Mouse (Mus musculus): ENCODE measurements around the gene Arl5c. TPM values are rescaled to one million over a fixed set of nuclear protein-coding genes. Genes with fewer than 3 reads are reported as not detected.

Arl5c gene
- polyA plus RNA-seq, 1 experiment from 2014 or later, result 9.9 TPM

DNA sequence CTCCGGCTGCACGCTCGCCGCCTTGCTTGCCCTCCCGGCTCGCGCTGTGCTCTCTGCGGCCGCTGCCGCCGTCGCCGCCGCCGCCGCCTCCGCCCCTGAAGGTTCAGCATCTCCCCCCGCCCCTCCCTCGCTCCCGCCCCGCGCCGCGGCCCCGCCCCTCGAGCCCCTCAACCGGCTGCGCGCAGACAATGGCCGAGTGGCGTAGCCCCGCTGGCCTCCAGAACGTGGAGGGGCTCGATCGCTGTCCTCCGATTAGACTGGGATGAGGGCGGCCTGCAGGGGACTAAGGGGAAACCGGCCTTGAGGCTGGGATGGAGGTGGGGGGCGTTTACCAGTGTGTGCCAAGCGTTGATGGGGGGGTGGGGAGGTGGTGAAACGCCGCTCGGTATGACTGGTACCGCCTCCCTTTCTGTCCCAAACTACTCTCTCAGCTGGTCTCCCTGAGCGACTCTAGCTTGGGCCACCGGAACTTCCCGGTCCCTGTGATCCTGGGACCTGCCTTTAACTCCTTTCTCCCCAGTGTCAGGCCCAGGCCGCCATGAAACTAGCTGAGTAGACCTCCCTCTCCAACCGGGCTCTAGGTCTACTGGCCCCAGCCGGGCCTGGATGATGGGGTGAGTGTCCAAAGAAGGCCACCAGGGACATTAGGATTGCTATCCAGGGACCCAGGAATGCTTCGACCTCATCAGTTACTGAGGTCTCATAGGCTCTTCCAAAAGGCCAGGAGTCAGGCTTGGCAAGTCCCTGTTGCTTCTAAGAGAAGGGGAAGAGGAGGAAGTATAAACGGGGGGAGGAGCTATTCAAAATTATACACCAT lies 26.8 kb upstream of the Arl5c start, which contains the start of gene Cacnb1:
TSS of gene Cacnb1 (minus strand) at position 480 of the 817 bp plus-strand sequence.
- H3K9me3 ChIP-seq (ENCODE audit: control insufficient read depth, low read length), result no peaks in the 10 kb centered on the region
- peak; percentile 85 for DNase-seq (ENCODE audit: low spot score)
- peak; percentile 40; the same call in 1 of the 2 replicates for ATAC-seq (ENCODE audit: insufficient number of reproducible peaks, low FRiP score, low TSS enrichment, low read depth)
- H3K36me3 ChIP-seq (ENCODE audit: control insufficient read depth, insufficient read depth, low read length), result no peaks in the 10 kb centered on the region
- H3K4me2 ChIP-seq (ENCODE audit: low read depth, severe bottlenecking), result peak within 1 kb of the TSS; percentile 95
- peaks cover 21% of the 10 kb centered on the region for H3K4me1 ChIP-seq (ENCODE audit: control insufficient read depth, insufficient read depth, low read length)
- peak within 1 kb of the TSS; percentile 84 for H3K4me3 ChIP-seq (ENCODE audit: low read depth, low read length)
- under 1% methylated on average over 39 of the region's 52 CpGs for WGBS
- peak within 1 kb of the TSS; percentile 83 for H3K27ac ChIP-seq (replicated peaks; ENCODE audit: low read depth, low read length)
- no peaks in the 10 kb centered on the region for H3K27me3 ChIP-seq (ENCODE audit: control insufficient read depth, insufficient read depth, low read length)
- H3K9ac ChIP-seq (ENCODE audit: low read length), result peak within 1 kb of the TSS; percentile 83

DNA sequence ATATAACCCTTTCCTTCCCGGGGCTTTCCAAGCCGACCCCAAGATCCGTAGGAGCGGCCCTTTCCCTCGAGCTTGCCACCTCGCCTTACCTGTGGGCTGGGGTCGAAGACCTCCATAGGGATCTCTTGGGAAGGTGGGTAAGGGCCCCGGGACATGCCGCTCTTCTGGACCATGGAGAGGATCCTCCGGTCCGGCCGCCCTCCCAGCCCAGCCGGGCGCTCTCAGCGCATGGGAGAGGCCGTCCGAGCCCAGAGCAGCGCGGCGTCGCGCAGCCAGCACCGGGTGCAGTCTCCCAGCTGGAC lies 26.2 kb upstream of the Arl5c start:
- Histone ChIP-seq H3K27me3 (ENCODE audit: control insufficient read depth, insufficient read depth, low read length) (no peaks in the 10 kb centered on the region), H3K9me3 (ENCODE audit: control insufficient read depth, low read length) (no peaks in the 10 kb centered on the region), H3K27ac (replicated peaks; ENCODE audit: low read depth, low read length) (peak overlapping the region; percentile 83), H3K4me2 (ENCODE audit: low read depth, severe bottlenecking) (peak overlapping the region; percentile 95), H3K36me3 (ENCODE audit: control insufficient read depth, insufficient read depth, low read length) (no peaks in the 10 kb centered on the region; the same call in 1 of the 2 replicates), H3K9ac (ENCODE audit: low read length) (peak overlapping the region; percentile 83), H3K4me3 (ENCODE audit: low read depth, low read length) (peak overlapping the region; percentile 84), H3K4me1 (ENCODE audit: control insufficient read depth, insufficient read depth, low read length) (peaks cover 20% of the 10 kb centered on the region)
- 1% methylated on average over 23 of the region's 23 CpGs for WGBS
- DNase-seq (ENCODE audit: low spot score) (no peak), ATAC-seq (ENCODE audit: insufficient number of reproducible peaks, low FRiP score, low TSS enrichment, low read depth) (peak; percentile 46; the same call in 1 of the 2 replicates)

DNA sequence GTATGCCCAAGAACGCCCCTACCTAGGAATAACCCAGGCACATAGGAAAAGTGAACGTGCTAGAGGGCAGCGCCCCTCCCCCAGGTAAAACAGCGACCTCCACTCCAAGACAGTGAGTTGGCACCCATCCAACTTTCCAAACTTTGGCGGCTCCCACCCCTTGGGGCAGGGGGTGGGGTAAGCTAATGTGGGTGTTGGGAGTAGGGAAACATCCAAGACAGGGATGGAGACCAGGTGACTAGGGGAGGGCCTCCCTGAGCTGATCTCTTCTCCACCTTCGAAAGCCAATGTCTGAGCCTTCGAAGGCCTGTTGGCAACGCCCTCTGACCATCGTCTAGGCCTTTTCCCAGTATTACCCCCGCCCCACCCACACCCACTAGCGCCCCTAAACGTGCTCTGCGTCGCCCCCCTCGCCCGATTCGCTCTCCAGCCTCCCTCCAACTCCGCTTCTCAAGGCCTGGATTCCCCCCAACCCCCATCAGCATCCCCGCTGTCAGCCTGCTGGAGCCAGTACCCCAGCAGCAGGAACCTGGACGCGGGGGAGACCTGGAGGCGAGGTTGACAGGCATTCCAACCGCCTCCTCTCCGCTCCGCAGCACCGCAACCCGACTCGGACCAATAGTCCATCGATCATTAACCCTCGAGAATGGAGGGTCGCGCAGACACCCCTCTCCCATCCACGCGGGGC lies 25.7 kb upstream of the Arl5c start:
- no peaks in the 10 kb centered on the region for H3K27me3 ChIP-seq (ENCODE audit: control insufficient read depth, insufficient read depth, low read length)
- ATAC-seq (ENCODE audit: insufficient number of reproducible peaks, low FRiP score, low TSS enrichment, low read depth) (peak; percentile 4; the same call in 1 of the 2 replicates), DNase-seq (ENCODE audit: low spot score) (peak; percentile 61)
- H3K4me3 ChIP-seq (ENCODE audit: low read depth, low read length), result peak overlapping the region; percentile 84
- peaks cover 20% of the 10 kb centered on the region for H3K4me1 ChIP-seq (ENCODE audit: control insufficient read depth, insufficient read depth, low read length)
- H3K4me2 ChIP-seq (ENCODE audit: low read depth, severe bottlenecking), result peak overlapping the region; percentile 95
- H3K27ac ChIP-seq (replicated peaks; ENCODE audit: low read depth, low read length), result peak overlapping the region; percentile 83; the same call in 1 of the 2 replicates
- peak overlapping the region; percentile 83 for H3K9ac ChIP-seq (ENCODE audit: low read length)
- 4% methylated on average over 34 of the region's 34 CpGs for WGBS
- no peaks in the 10 kb centered on the region; the same call in 1 of the 2 replicates for H3K36me3 ChIP-seq (ENCODE audit: control insufficient read depth, insufficient read depth, low read length)
- H3K9me3 ChIP-seq (ENCODE audit: control insufficient read depth, low read length), result no peaks in the 10 kb centered on the region

DNA sequence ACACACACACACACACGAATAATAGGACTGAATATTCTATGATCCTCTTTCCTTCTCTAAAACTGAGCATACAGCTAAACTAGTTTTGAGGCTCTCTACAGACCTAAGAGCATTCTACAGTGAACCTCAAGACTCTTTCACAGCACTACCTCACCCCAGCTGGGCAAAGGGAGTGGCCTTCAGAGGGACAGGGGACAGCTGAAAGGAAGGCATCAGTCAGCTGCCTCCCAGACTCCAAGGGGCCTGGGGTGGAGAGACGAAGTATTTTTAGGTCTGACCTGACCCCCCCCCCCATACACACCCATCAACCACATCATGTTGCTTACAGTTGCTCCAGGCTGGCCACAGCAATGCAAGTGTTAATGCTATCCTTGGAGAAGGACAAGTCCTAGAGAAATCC lies 25.1 kb upstream of the Arl5c start:
- H3K4me2 ChIP-seq (ENCODE audit: low read depth, severe bottlenecking), result peak overlapping the region; percentile 95
- DNase-seq (ENCODE audit: low spot score) (no peak), ATAC-seq (ENCODE audit: insufficient number of reproducible peaks, low FRiP score, low TSS enrichment, low read depth) (no peak)
- H3K4me3 ChIP-seq (ENCODE audit: low read depth, low read length), result peak overlapping the region; percentile 84
- peaks cover 20% of the 10 kb centered on the region for H3K4me1 ChIP-seq (ENCODE audit: control insufficient read depth, insufficient read depth, low read length)
- no peak overlapping the region; the same call in 1 of the 2 replicates for H3K9ac ChIP-seq (ENCODE audit: low read length)
- no peak overlapping the region for H3K27ac ChIP-seq (replicated peaks; ENCODE audit: low read depth, low read length)
- H3K27me3 ChIP-seq (ENCODE audit: control insufficient read depth, insufficient read depth, low read length), result no peaks in the 10 kb centered on the region
- no peaks in the 10 kb centered on the region; the same call in 1 of the 2 replicates for H3K36me3 ChIP-seq (ENCODE audit: control insufficient read depth, insufficient read depth, low read length)
- 75% methylated on average over 2 of the region's 2 CpGs for WGBS
- H3K9me3 ChIP-seq (ENCODE audit: control insufficient read depth, low read length), result no peaks in the 10 kb centered on the region

DNA sequence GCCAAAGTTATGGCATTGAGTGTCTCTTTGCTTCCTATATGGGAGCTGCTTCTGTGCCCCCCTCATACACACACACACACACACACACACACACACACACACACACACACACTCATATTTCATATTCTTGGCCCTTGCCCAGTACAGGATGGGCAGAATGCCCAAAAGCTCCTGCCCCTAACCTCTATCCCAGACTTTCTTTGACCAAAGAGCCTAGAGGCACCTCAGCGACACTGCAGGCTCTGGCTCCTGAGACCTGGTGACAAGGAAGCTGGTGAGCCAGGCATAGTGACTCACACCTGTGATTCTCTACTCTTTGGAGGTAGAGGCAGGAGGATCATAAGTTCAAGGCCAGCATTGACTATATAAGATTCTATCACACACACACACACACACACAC lies 24.7 kb upstream of the Arl5c start:
- ATAC-seq (ENCODE audit: insufficient number of reproducible peaks, low FRiP score, low TSS enrichment, low read depth) (no peak), DNase-seq (ENCODE audit: low spot score) (no peak)
- Histone ChIP-seq H3K36me3 (ENCODE audit: control insufficient read depth, insufficient read depth, low read length) (no peaks in the 10 kb centered on the region; the same call in 1 of the 2 replicates), H3K4me2 (ENCODE audit: low read depth, severe bottlenecking) (no peak overlapping the region), H3K9ac (ENCODE audit: low read length) (no peak overlapping the region), H3K27ac (replicated peaks; ENCODE audit: low read depth, low read length) (no peak overlapping the region), H3K4me1 (ENCODE audit: control insufficient read depth, insufficient read depth, low read length) (peaks cover 16% of the 10 kb centered on the region), H3K4me3 (ENCODE audit: low read depth, low read length) (no peak overlapping the region), H3K27me3 (ENCODE audit: control insufficient read depth, insufficient read depth, low read length) (no peaks in the 10 kb centered on the region), H3K9me3 (ENCODE audit: control insufficient read depth, low read length) (no peaks in the 10 kb centered on the region)
- 100% methylated on average over 1 of the region's 1 CpGs for WGBS

DNA sequence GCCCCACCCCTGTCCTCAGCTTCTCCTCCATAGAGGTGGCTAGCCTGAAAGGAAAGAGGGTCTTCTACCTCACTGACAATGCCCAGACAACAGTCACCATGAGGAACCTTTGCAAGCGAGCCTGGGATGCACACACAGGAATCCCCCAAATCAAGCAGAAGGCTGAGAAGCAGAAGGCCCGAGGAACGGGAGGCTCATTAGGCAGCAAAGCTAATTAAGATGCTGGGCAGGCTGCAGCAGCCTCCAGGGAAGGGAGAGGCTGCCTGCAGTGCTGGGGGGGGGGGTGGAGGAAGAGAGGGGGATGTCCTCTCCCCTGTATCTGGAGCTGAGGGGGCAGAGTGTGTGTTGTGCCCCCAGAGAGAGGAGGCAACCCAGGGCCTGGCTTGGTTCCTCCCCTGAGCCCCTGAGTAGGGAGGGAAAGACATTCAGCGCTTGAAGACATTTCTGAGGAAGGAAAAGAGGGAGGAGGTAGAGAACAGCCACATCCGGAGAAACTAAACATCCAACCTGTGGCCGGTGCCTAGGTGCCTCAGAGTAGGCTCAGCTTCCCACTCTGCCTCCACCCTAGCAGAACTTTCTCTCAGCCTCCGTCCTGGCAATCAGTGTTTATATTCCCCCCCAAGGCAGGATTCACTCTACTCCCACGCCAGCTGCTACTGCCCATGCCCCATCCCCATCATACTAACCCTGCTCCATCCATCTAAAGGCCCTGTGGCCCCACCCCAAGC lies 24.1 kb upstream of the Arl5c start:
- WGBS, result 35% methylated on average over 7 of the region's 8 CpGs
- DNase-seq (ENCODE audit: low spot score), result no peak

DNA sequence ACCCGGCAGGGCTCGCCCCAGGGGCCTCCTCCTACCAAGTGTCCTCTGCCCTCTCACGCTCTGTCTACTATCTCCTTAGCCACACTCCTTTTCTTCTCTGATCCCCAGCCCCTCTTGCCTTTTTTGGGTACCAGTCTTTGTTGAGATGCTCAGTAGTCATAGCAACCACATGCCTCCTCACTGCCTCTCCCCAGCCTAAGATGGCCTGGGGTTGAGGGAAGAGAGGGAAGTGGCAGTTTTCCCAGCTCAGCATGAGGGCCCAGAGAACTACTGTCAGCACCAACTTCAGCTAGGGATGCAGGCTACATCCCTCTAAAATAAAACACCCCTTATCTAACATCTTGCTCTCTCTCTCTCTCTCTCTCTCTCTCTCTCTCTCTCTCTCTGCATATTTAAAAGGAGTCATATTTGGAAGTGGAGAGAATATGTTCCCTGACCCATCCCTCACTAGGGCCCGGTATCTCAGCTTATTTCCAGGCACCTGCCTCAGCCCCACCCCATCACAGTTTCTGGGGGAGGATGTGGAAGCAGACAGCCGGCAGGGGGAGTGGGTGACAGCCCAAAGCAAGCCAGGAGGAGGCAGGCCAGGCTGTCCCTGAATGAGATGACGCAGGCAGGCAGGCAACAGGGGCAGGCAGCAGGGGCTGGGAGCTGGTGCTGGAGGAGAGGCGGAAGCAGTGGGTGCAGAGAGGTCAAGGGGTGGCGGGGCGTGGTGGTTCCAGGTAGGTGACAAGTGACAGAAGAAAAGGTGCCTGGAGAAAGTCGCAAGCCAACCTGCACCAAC lies 23.1 kb upstream of the Arl5c start:
- no peak overlapping the region for H3K4me3 ChIP-seq (ENCODE audit: low read depth, low read length)
- peaks cover 15% of the 10 kb centered on the region for H3K4me1 ChIP-seq (ENCODE audit: control insufficient read depth, insufficient read depth, low read length)
- no peak overlapping the region for H3K27ac ChIP-seq (replicated peaks; ENCODE audit: low read depth, low read length)
- H3K27me3 ChIP-seq (ENCODE audit: control insufficient read depth, insufficient read depth, low read length), result no peaks in the 10 kb centered on the region
- H3K9me3 ChIP-seq (ENCODE audit: control insufficient read depth, low read length), result no peaks in the 10 kb centered on the region
- WGBS, result 42% methylated on average over 10 of the region's 10 CpGs
- H3K36me3 ChIP-seq (ENCODE audit: control insufficient read depth, insufficient read depth, low read length), result peaks cover 2% of the 10 kb centered on the region; the same call in 1 of the 2 replicates
- DNase-seq (ENCODE audit: low spot score) (peak; percentile 52), ATAC-seq (ENCODE audit: insufficient number of reproducible peaks, low FRiP score, low TSS enrichment, low read depth) (no peak)
- H3K9ac ChIP-seq (ENCODE audit: low read length), result no peak overlapping the region
- no peak overlapping the region for H3K4me2 ChIP-seq (ENCODE audit: low read depth, severe bottlenecking)

More for the DNA sequence above, 24.1 kb upstream of the Arl5c start:
- peaks cover 15% of the 10 kb centered on the region for H3K4me1 ChIP-seq (ENCODE audit: control insufficient read depth, insufficient read depth, low read length)
- H3K9ac ChIP-seq (ENCODE audit: low read length), result no peak overlapping the region
- no peaks in the 10 kb centered on the region for H3K9me3 ChIP-seq (ENCODE audit: control insufficient read depth, low read length)
- no peak overlapping the region for H3K27ac ChIP-seq (replicated peaks; ENCODE audit: low read depth, low read length)
- H3K4me2 ChIP-seq (ENCODE audit: low read depth, severe bottlenecking), result no peak overlapping the region
- H3K4me3 ChIP-seq (ENCODE audit: low read depth, low read length), result no peak overlapping the region
- no peak for ATAC-seq (ENCODE audit: insufficient number of reproducible peaks, low FRiP score, low TSS enrichment, low read depth)
- no peaks in the 10 kb centered on the region for H3K27me3 ChIP-seq (ENCODE audit: control insufficient read depth, insufficient read depth, low read length)
- H3K36me3 ChIP-seq (ENCODE audit: control insufficient read depth, insufficient read depth, low read length), result no peaks in the 10 kb centered on the region; the same call in 1 of the 2 replicates
